Mouse (Mus musculus) thymus, postnatal 14 days (tissue): ENCODE data around the gene Prr7.

Experiments used
- DNase-seq: peaks from one replicate; pipeline ENCODE4 v3.0.0; 2021

Prr7 gene

GRCm38 (mm10) chr13:55478036-55478435 lies 14.0 kb downstream of the Prr7 start:
- no peak for DNase-seq

- DNase-seq: peak; percentile 34
Measured at GRCm38 (mm10) chr13:55479008-55479407, 14.9 kb downstream of the Prr7 start.

GRCm38 (mm10) chr13:55479929-55480328 lies 15.9 kb downstream of the Prr7 start:
- no peak for DNase-seq

GRCm38 (mm10) chr13:55482542-55482941 lies 18.5 kb downstream of the Prr7 start:
- DNase-seq: no peak

GRCm38 (mm10) chr13:55483071-55483470 lies 19.0 kb downstream of the Prr7 start:
- no peak for DNase-seq

GRCm38 (mm10) chr13:55483593-55483992 lies 19.5 kb downstream of the Prr7 start:
- DNase-seq: no peak

GRCm38 (mm10) chr13:55484520-55485088 lies 20.5 kb downstream of the Prr7 start:
- DNase-seq: peak; percentile 63

GRCm38 (mm10) chr13:55486029-55486794 lies 22.1 kb downstream of the Prr7 start:
- peak; percentile 3 for DNase-seq

- peak; percentile 35 for DNase-seq
Measured at GRCm38 (mm10) chr13:55486916-55487577, 23.0 kb downstream of the Prr7 start.

- peak; percentile 7 for DNase-seq
Measured at GRCm38 (mm10) chr13:55487578-55488498, 23.8 kb downstream of the Prr7 start, which contains the start of gene Dbn1. Gene Dbn1 (minus strand): TSS chr13:55488111.

- no peak for DNase-seq
Measured at GRCm38 (mm10) chr13:55494257-55494656, 30.2 kb downstream of the Prr7 start.

- peak; percentile 5 for DNase-seq
Measured at GRCm38 (mm10) chr13:55494883-55495621, 31.0 kb downstream of the Prr7 start.

- DNase-seq: no peak
Measured at GRCm38 (mm10) chr13:55495702-55496101, 31.6 kb downstream of the Prr7 start.

GRCm38 (mm10) chr13:55496661-55497060 lies 32.6 kb downstream of the Prr7 start:
- DNase-seq: no peak

- no peak for DNase-seq
Measured at GRCm38 (mm10) chr13:55498906-55499305, 34.8 kb downstream of the Prr7 start.

GRCm38 (mm10) chr13:55500575-55500974 lies 36.5 kb downstream of the Prr7 start:
- DNase-seq: no peak

- DNase-seq: peak; percentile 26
Measured at GRCm38 (mm10) chr13:55502405-55502804, 38.3 kb downstream of the Prr7 start.

GRCm38 (mm10) chr13:55504390-55504789 lies 40.3 kb downstream of the Prr7 start:
- DNase-seq: no peak

GRCm38 (mm10) chr13:55505810-55506209 lies 41.7 kb downstream of the Prr7 start:
- no peak for DNase-seq

- no peak for DNase-seq
Measured at GRCm38 (mm10) chr13:55506697-55507096, 42.6 kb downstream of the Prr7 start.

GRCm38 (mm10) chr13:55507877-55508276 lies 43.8 kb downstream of the Prr7 start:
- peak; percentile 33 for DNase-seq

GRCm38 (mm10) chr13:55508531-55508930 lies 44.5 kb downstream of the Prr7 start:
- DNase-seq: no peak
